Mouse (Mus musculus) lung, postnatal 36 days (tissue): ENCODE measurements around the gene Cep126.
A peak's percentile ranks its signal among the peaks of the same experiment; 100 is the strongest.

Source experiments
- DNase-seq: peaks from one replicate; pipeline ENCODE4 v3.0.0; 2022; ENCODE audit warnings: mixed read lengths

The Cep126 gene

DNA sequence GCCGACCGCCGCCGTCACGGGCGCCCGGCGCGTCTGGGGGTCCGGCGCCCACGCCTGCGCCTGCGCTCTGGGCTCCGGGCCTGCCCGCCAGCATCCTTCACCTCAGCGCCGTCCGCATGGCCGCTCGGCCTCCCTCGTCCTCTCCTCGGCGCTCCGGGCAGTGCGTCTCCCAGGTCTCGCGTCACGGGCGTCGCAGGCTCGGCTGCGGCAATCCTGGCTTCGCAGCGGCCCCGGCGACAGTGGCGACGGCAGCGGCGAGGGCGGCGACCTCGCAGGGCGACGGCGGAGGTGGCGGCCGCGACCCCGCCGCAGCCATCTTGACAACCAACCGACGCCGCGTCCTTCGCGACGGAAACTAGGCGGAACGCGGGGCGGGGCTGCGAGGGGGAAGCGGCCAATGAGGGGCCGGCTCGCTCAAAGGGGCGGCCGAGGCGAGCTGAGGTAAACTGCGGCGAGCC is at the start of gene Cep126:
Cep126 (minus strand) TSS at position 178 of the 458 bp plus-strand sequence.
- peak; percentile 86 for DNase-seq

DNA sequence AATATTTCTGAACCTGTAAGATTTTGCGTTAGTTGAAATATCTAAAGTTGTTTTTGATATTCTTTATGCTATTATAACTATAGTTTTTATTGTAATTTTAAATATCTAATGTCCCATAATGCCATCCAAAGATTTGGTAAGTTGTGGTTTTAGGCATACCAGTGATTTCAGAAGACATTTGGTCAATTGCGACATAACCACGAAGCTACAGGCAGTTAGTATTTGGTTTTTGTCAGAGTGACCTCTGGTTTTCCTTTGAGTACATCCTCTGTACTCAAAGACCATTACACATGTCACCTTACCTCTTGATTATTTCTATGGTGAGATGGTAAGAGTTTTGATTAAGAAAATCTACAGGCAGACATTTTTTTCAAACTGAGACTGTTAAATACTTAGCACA is 45.5 kb upstream of the Cep126 start:
- no peak for DNase-seq

DNA sequence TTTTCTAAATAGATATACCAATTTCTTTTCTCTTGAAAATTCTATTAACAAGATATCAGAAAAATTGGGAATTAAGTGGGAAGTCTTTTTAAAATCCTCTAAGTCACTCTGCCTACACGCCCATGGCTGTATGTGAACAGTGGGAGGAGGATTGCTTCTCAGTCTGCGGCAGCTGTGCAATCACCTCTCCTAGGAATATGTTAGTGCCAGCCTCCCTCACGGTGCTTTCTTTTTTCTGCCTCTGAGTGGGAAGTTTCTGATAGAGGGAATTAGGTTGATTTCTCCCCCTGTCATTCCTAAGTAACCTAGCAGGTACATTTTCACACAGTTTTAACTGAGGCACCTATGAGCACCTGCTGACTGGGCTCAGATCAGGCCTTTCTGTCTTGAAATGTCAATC is 43.0 kb upstream of the Cep126 start:
- no peak for DNase-seq

DNA sequence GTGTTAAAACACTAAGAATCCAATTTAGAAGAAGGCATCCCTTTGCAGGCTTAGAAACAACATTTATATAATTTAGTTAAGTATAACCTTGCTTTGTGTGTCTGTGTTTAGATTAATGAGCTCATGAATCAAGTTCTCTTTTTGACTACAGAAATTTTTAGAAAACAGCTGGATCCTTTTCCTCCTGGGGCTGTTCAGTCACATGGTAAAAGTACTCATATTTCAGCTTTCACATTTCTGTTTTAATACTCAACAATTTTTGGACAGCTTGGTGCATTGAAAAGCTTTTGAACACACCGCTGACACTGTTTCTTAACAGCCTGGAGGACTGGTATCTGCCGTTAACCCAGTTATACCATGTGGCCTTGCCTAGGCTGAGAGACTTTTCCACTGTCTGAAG is 22.9 kb upstream of the Cep126 start:
- no peak for DNase-seq

DNA sequence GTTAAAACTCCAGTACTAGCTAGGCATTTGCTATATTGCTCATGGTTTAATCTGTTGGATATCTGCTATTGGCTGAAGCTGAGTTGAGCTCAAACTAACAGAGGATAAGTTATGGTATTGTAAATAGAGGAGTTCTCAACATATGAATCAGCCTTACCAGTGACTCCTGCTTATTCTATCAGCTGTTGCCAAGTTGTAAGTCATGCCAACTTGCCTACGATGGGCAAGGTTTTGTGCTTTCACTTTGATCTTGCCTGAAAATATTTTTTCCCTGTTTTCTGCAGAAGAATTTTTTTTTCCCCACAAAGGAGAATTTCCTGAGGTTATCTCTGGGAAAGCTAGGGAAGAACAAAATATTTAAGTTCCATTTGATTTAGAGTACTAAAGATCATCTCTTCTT is 5.4 kb upstream of the Cep126 start:
- DNase-seq = no peak

DNA sequence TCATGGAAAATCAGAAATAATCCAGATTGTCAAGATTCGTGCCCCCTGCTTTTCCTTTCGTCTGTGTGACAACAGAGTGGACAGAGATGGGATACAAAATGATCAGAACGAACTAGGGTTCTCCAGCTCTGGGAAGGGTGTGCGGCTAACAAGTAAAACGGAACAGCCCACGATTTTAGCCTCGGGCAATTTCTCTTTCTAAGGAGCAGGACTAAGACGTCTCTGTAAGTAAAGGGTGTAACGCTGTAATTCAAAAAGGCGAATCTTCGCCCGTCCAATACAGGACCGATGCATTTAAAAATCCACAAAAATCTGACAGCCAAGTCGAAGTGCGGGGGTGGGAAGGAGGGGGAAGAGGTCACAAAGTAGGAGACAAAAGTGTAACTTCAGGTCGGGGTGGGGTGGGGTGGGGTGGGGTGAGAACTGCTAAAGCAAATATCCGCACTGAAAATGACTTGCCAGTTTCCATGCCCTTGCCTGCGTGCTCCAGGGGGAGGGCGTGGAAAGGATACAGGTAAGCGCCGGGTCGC is 443 bp downstream of the Cep126 start:
- DNase-seq = no peak

DNA sequence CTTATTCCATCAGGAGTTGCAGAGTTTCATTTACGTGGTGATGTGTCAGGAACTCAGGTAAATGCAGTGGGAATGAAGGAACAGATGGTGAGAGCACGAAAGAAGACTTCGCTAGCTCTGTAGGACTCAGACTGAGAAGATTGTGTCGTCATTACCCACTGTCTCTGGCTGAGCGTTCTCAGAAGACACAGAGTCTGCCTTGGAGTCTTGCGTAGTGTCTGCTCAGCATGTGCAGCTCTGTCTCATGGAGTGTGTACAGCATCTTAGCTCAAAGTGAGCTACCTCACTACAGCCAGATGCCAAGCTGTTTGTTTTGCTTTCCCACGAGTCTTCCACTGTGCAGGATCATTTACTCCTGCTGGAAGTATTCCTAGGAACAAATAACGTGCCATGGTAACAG is 10.6 kb downstream of the Cep126 start:
- DNase-seq = no peak

DNA sequence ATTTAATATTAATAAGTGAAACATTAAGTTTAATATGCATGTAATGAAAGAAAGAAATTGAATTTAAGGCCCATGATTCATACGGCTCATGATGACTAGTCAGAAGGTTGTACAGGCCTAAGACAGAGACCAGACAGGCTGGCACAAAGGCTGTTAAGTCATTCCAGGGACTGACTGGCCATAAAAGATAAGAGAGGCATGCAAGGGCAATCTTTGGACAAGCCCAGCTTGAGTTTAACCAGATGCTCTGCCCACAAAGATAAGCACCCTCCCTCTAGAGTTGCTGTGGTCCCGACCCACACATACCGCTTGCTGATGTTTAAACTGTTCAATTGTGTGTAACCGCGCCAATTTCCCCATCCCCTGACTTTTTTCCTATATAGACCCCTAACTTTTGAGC is 19.6 kb downstream of the Cep126 start:
- no peak for DNase-seq

DNA sequence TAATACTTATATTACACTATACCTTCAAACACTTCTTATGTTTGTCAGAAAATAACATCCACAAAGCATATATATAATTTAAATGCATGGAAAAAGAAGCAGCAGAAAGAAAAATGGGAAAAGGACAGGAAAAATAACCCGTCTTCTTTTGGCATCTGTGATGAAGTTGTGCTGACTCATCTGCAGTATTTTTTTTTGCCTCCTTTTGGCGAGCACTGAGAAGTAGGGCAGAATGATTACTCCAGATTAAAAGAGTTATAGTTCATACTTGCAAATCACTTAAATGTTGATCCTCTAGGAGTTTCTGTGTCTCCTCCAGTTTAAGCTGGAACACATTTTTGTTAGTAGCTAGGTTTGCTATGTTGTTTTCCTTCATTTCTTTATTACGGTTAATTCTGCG is 31.0 kb downstream of the Cep126 start:
- DNase-seq = no peak

DNA sequence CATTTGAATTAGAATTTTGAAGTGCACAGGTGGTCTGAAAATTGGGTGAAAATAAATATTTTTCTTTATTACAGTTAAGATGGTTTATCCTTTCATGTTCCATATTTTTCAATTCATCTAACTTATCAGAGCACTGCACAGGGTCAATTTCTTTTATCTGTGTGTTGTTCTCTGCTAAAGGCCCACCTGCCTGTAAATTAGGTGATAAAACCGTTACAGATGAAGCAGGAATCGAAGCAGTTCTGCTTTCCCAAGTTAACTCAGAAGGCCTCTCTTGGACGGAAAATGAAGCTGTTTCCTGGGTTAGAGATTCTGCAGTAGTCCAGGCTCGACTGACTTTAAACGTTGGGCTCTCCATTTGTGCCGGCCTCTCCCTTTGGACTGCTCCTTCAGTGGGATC is 33.1 kb downstream of the Cep126 start:
- no peak for DNase-seq

DNA sequence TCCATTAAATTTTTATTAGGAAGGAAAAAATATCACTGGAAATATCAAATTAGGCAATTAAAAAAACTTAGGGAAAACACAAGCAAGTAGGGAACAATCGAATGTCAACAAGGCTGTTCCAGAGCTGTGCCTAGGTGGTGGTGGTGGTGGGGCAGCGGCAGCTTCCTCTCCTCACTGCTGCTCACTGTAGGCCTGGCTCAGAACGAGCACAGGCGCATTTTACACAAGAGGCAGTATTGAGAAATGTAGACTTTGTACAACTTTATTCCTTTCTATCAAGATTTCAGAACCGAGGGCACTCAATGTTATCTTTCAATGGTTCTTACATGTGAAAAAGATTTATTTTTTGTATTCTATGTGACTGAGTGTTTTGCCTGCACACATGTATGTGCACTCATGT is 55.2 kb downstream of the Cep126 start:
- DNase-seq = no peak

DNA sequence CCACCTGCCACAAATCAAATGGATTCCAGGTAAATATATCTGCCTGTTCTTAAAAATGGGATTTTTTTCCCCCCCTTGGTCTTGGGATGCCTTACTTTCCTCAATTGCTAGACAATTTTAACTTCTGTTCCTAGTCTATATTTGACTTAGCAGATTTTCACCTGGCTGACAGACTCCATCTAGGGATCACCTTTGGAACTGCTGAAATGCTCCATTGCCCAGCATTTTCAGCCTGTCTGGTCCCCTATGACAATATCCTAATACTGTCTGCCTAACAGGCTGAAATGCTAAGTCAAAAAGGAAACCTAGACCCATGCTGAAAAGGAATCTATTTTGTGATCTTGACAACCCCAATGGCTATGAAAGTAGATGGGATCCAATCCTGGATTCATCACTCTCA is 59.7 kb downstream of the Cep126 start:
- DNase-seq = peak; percentile 60

DNA sequence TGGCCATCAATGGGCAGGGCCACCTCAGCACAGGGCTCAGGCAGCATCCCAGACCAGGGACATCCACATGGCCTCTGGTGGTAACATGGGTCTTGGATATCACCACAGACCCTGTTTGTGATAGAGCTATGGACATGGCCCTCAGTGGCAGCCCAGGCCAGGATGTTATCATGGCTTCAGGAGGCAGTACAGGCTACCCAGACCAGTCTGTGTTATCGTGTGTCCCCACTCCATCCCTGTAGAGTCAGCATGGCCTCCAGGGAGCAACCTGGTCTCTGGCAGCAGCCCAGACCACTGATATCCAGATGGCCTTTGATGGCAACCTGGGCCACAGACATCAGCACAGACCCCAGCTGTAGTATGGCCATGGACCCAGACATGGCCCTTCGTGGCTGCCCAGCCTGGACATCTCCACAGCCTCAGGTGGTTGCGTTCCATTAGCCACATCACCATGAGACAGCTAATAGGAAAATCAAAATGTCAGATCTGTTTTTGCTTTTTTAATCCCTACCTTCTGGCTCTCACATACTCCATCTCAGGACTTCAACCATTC is 60.8 kb downstream of the Cep126 start:
- DNase-seq = no peak

DNA sequence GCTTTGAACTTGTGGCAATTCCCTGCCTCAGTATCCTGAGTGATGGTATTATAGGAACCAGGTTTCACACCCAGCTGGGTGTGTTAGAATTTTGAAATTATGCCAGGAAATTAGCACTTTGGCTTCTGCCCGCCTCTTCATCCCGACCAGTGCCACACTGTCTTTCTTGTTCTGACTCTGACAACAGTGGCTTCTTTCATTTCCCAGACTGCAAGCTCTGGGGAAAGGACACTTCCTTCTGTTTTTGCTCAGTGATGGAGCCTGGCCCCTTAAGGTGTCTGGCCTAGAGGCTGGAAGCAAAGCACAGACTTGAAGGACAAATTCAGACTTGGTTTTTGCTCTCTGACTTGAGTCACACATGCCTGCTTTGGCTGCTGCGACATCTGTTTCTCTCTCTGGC is 74.5 kb downstream of the Cep126 start:
- no peak for DNase-seq

DNA sequence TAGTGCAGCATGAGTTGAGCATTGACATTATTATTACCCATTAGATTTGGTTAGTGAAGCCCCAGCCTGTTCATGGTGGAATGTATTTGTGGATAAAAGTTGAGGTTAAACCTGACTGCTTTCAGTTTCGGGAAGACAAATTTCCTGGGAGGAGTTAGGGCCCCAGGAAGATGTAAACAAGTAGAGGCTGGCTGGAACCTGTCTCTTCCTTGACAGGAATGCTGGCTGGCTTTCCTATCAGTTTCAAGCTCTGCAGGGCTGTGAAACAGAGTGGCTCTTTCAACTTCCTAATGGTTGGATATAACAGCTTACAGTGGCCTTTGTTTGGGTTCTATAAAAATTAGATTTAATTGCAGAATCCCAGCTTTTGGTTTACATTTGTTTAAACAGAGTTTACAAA is 79.3 kb downstream of the Cep126 start:
- peak; percentile 16 for DNase-seq

DNA sequence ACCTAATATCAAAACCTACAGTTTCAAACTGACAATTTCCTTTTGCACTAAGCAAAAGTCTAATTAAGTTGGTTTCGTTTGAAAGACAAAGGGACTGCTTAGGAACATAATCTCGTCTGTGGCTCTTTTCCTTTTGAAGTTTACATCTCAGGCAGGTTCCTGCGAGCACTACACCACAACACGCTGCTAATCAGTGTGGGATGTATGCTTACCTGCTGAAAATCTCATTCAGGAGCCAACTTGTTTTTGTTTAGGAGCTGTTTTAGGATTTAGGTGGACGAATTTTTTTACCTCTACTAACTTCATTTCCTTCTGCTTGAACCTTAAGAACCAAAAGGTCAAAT is 91.1 kb downstream of the Cep126 start:
- no peak for DNase-seq

DNA sequence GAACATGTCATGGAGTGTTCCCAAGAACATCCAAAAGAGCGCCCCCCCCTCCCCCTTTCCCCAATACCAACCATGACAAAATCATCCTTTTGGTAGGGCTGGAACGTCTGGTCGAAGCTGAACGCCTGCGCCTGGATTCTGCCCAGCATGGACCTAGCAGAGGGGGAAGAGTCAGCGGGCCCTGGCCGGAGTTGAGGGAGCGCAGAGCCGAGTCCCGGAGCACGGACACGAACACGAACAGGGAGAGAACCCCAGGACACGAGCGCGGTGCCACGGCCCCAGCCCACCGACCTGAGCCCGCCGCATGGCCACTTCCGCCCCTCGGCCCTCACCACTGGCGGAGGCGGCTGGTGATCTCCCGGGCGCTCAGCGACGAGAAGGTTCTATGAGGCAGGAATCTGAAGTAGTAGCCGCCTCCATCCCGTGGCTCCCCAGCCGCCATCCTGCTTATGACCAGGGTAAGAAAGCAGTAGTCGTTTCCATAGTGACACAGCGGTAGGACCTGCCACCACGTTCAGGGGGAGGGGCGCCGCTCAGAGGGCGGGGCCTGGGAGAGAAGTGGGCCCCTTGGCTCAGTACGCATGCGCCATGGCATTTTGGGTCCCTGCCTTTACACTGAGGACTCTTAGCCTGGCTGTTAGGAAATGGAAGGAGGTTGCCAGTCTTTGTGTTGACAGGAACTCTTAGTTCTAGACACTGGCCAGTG is 91.6 kb downstream of the Cep126 start, which contains the start of gene Cfap300:
Cfap300 (minus strand) TSS at position 486 of the 706 bp plus-strand sequence.
- peak; percentile 98 for DNase-seq

DNA sequence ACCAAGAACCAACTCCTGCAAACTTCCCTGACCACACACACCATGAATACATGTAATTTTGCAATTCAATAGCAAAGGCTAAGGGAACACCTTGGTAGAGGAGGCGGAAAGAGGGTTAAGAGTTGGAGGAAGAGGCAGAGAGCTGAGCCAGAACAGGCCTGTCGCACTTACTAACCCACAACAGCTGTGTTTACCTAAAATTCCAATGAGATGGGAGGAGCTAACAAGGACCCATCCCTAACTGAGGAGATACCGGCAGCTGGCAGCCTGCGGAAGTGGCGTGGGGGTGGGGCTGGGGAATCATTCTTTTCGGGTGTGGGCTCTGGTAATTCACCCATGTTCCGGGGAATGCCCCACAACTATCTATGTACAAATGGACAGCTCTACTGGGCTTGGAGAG is 98.5 kb downstream of the Cep126 start:
- peak; percentile 55 for DNase-seq

DNA sequence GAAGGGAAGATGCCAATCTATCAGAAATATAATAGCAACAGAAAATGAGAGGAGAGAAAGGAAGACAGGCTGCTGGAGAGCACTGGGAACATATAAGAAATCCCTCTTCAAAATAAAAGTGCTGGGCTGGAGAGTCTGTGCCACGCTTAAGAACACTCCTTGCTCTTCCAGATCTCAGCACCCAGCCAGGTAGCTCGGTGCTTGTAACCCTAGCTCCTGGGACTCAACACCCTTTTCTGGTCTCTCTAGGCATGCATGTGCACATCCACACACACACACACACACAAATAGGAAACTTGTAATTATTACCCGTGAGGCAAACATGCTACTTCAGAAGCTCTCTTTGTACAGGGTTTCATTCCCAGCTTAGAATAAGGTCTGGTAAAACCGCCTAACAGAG is 99.0 kb downstream of the Cep126 start:
- no peak for DNase-seq

DNA sequence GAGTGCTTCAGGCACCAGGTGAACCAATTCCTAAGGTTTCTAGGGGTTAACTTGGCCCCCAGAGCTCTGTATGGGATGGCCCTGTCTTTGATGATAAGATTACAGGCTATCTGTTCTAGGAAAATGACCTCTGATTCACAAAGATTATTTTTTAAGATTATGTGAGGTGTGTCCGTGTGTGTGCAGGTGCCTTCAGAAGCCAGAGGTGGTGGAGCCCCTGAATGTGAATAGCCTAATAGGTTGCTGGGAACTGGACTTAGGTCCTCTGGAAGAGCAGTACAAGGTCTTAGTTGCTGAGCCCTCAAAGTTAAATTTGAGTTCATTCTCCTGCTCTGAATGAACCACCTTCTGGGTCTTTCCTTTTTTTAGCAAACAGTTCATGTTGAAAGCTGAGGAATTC is 100.0 kb downstream of the Cep126 start:
- DNase-seq = no peak

DNA sequence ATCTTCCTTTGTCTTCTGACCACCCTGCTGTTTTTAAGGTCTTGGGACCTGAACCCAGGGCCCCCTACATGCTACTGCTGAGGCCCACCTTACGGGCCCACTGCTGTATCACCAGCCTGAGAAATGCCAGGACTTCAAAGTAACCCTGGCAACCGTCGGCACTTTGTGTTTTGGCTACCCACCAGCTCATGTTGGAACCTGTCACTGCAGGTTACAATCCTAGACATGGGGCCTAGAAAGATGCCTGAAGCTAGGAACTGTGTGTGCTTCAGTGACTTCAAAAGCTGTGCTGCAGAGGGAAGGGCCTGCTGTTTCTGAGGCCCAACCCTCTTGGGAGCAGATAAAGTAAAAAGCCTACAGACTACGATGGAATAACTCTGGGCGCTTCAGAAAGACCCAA is 101.2 kb downstream of the Cep126 start:
- no peak for DNase-seq
